Mouse (Mus musculus): ENCODE results near the gene Cyp3a11. TPM values are rescaled to one million over a fixed set of nuclear protein-coding genes. Genes with fewer than 3 reads are reported as not detected.

Gene Cyp3a11
- polyA plus RNA-seq, 1 experiment from 2014 or later: not detected

Other genes starting within 250 kb of the Cyp3a11 start
- not detected in 2 replicates for gene Cyp3a41a, start 159.8 kb downstream of the Cyp3a11 start, polyA plus RNA-seq (2016; fragmentation: Nextera tagmentation; extraction: Ambion mirVana)
- gene Cyp3a44, start 74.1 kb downstream of the Cyp3a11 start, polyA plus RNA-seq (2016; fragmentation: Nextera tagmentation; extraction: Ambion mirVana): not detected in 2 replicates
- not detected in 2 replicates for gene Cyp3a25, start 129.7 kb upstream of the Cyp3a11 start, polyA plus RNA-seq (2016; fragmentation: Nextera tagmentation; extraction: Ambion mirVana)
- not detected in 2 replicates for gene Cyp3a59, start 199.3 kb upstream of the Cyp3a11 start, polyA plus RNA-seq (2016; fragmentation: Nextera tagmentation; extraction: Ambion mirVana)

Measured in heart, embryonic 12.5 days (tissue).